Mouse (Mus musculus) midbrain, postnatal 0 days (tissue): ENCODE data around the gene Lrrc8c. TPM values are rescaled to one million over a fixed set of nuclear protein-coding genes. Genes with fewer than 3 reads are reported as not detected.

Source experiments
- ATAC-seq: fragments of 200-750 bp; cut with Nextera tagmentation; 2 replicates; pipeline ENCODE4 v1.8.0; 2017; ENCODE audit warnings: moderate number of reproducible peaks, mild to moderate bottlenecking, moderate TSS enrichment, moderate library complexity; ENCODE audit not compliant: low FRiP score
- DNase-seq: peaks from one replicate; pipeline ENCODE4 v3.0.0-alpha.2; 2015; ENCODE audit warnings: low spot score
- H3K27ac ChIP-seq: fragments of 300-500 bp; sonication (generic); 2 replicates; pipeline ENCODE4 v1.5.1; 2014; ENCODE audit warnings: low read depth, mild to moderate bottlenecking, low read length, mixed read lengths
- H3K27me3 ChIP-seq: fragments of 300-500 bp; sonication (generic); 2 replicates; pipeline ENCODE4 v1.6.1; 2014; ENCODE audit warnings: low read length, control low read depth, mixed read lengths; ENCODE audit not compliant: insufficient read depth
- H3K36me3 ChIP-seq: fragments of 300-500 bp; sonication (generic); 2 replicates; pipeline ENCODE4 v1.6.1; 2014; ENCODE audit warnings: low read length, control low read depth, mixed read lengths; ENCODE audit not compliant: insufficient read depth
- H3K4me1 ChIP-seq: fragments of 300-500 bp; sonication (generic); 2 replicates; pipeline ENCODE4 v1.6.1; 2014; ENCODE audit warnings: mild to moderate bottlenecking, control low read depth, antibody characterized with exemption, low read length, mixed read lengths; ENCODE audit not compliant: insufficient read depth
- H3K4me2 ChIP-seq: fragments of 300-500 bp; sonication (generic); 2 replicates; pipeline ENCODE4 v1.6.1; 2014; ENCODE audit warnings: low read depth, mild to moderate bottlenecking, low read length, mixed read lengths; ENCODE audit not compliant: poor library complexity, severe bottlenecking
- H3K4me3 ChIP-seq: fragments of 300-500 bp; sonication (generic); 2 replicates; pipeline ENCODE4 v1.5.1; 2014; ENCODE audit warnings: low read depth, mild to moderate bottlenecking, low read length, moderate library complexity
- H3K9ac ChIP-seq: fragments of 300-500 bp; sonication (generic); replicated peaks from 2 replicates; pipeline ENCODE4 v1.6.1; 2014; ENCODE audit warnings: mild to moderate bottlenecking, low read length, moderate library complexity, mixed read lengths; ENCODE audit not compliant: poor library complexity, severe bottlenecking
- H3K9me3 ChIP-seq: fragments of 300-500 bp; sonication (generic); 2 replicates; pipeline ENCODE4 v1.6.1; 2016; ENCODE audit warnings: low read length, control low read depth
- CTCF ChIP-seq: IDR thresholded peaks from 2 replicates; pipeline ENCODE4 v1.5.1; 2016; ENCODE audit warnings: antibody characterized with exemption, mild to moderate bottlenecking
- WGBS: fragments of 180-500 bp; shearing (Covaris S2); extraction: QIAGEN DNeasy Blood & Tissue Kit; methylation state at CpG from one replicate; pipeline ENCODE4 v1.1.7; 2014; 5-methylcytosine and 5-hydroxymethylcytosine counted together
- polyA plus RNA-seq: library from polyadenylated mRNA; unstranded; fragments of >200 nt; fragmentation: Nextera tagmentation; extraction: Ambion mirVana; gene quantifications from 2 replicates; pipeline ENCODE4 v1.2.1, GENCODE M21; 2015
- total RNA-seq: library from RNA; depleted of rRNA; stranded (reverse); fragments of >200 nt; gene quantifications from 2 replicates; pipeline ENCODE4 v1.2.3, GENCODE M21; 2014

Gene Lrrc8c
- total and polyA plus RNA-seq, 2 experiments from 2014 or later, result 11.6 to 14.7 TPM

GRCm38 (mm10) chr5:105515532-105515931 is 3.7 kb upstream of the Lrrc8c start:
- 75% methylated on average over 6 of the region's 6 CpGs for WGBS
- Histone ChIP-seq H3K9ac (no peak overlapping the region), H3K27ac (no peak overlapping the region), H3K4me3 (no peak overlapping the region), H3K36me3 (no peaks in the 10 kb centered on the region), H3K4me2 (no peak overlapping the region), H3K27me3 (no peaks in the 10 kb centered on the region), H3K4me1 (peaks cover 5% of the 10 kb centered on the region; the same call in 1 of the 2 replicates), H3K9me3 (no peaks in the 10 kb centered on the region)
- no peak for TF ChIP-seq CTCF
- no peak for DNase-seq
- no peak for ATAC-seq

- no peak overlapping the region for H3K9ac ChIP-seq
- H3K27me3 ChIP-seq, result no peaks in the 10 kb centered on the region
- H3K4me3 ChIP-seq, result no peak overlapping the region
- no peak for TF ChIP-seq CTCF
- H3K4me2 ChIP-seq, result no peak overlapping the region
- WGBS, result 75% methylated on average over 3 of the region's 3 CpGs
- DNase-seq, result no peak
- H3K4me1 ChIP-seq, result peaks cover 5% of the 10 kb centered on the region; the same call in 1 of the 2 replicates
- H3K36me3 ChIP-seq, result no peaks in the 10 kb centered on the region
- no peaks in the 10 kb centered on the region for H3K9me3 ChIP-seq
- no peak for ATAC-seq
- H3K27ac ChIP-seq, result no peak overlapping the region
These were observed 2.9 kb upstream of the Lrrc8c start for GRCm38 (mm10) chr5:105516290-105516689.

DNA sequence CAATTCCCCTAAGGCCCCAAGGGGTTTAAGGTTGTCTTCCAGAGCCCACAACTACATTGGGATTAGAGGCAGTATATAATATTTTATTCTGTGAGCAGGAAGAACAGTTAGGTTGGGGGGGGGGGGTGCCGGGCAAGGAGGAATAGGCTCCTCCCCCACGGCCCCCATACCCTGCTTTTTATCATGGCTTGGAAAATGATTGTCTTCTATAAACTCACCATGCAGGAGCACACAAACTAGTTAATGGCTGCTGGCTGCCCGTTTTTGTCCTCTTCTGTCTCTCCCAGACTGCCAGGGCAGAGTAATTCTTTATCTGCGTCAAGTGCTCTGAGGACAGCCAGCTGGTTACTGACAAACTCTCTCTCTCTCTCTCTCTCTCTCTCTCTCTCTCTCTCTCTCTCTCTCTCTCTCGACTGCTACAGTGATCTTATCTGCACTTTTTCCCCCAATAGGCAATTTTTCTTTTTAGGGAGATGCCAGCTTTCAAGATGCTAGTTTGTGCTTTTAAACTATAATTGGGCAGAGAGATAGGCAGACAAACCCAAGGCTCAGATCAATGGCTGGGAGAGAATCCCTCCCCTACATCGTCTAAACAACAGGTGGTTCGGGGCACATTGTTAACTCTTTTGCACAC is 1.1 kb upstream of the Lrrc8c start:
- no peaks in the 10 kb centered on the region for H3K27me3 ChIP-seq
- peak overlapping the region; percentile 90 for H3K4me2 ChIP-seq
- H3K4me3 ChIP-seq, result peak overlapping the region; percentile 76
- ATAC-seq (no peak), DNase-seq (no peak)
- peaks cover 5% of the 10 kb centered on the region; the same call in 1 of the 2 replicates for H3K4me1 ChIP-seq
- no peaks in the 10 kb centered on the region for H3K36me3 ChIP-seq
- H3K9ac ChIP-seq, result peak overlapping the region; percentile 87; the same call in 1 of the 2 replicates
- no peaks in the 10 kb centered on the region for H3K9me3 ChIP-seq
- H3K27ac ChIP-seq, result no peak overlapping the region
- TF ChIP-seq CTCF, result no peak
- WGBS, result 20% methylated on average over 7 of the region's 7 CpGs

DNA sequence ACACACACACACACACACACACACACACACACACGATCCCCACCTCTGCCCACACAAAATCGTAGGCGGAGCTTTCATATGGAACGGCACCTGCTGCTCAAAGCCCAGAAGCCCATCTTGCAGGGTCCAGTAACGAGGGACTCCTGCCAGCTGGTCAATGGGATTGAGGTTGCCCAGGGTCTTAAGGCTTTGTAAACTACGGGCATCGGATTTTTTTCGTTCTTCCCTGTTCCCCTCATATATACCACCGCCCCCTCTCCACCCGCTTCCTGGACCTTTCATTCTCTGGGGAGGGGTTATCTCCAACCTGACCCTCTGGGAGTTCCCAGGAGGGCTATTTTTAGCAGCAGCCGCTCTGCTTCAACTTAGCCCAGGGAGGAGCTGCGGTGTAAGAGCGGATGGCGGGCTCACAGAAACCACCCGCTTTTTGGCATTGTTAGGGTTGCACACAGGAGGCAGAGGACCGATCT is 527 bp upstream of the Lrrc8c start:
- peak overlapping the region; percentile 76 for H3K4me3 ChIP-seq
- peak; percentile 49; the same call in 1 of the 2 replicates for ATAC-seq
- DNase-seq, result peak; percentile 53
- H3K4me2 ChIP-seq, result peak overlapping the region; percentile 90
- under 1% methylated on average over 16 of the region's 16 CpGs for WGBS
- H3K4me1 ChIP-seq, result peaks cover 5% of the 10 kb centered on the region; the same call in 1 of the 2 replicates
- 0 out of 2 replicates have a peak, but pooled peaks have one; percentile 0 for TF ChIP-seq CTCF
- H3K27ac ChIP-seq, result peak overlapping the region; percentile 72
- no peaks in the 10 kb centered on the region for H3K9me3 ChIP-seq
- peak overlapping the region; percentile 87 for H3K9ac ChIP-seq
- H3K27me3 ChIP-seq, result no peaks in the 10 kb centered on the region
- H3K36me3 ChIP-seq, result no peaks in the 10 kb centered on the region

DNA sequence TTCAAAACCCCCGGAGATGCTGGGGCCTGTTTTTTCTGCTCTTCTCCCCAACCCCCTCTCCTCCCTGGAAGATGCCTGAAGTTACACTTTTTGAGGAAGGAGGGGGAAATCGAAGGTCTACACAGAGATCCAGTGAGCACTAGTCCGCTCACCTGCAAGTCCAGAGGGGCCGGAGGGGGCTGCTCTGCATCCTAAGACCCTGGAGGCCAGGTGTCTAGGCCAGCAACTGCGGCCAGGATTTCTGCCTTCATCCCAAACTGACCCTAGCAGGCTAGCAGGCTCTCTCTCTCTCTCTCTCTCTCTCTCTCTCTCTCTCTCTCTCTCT is 750 bp downstream of the Lrrc8c start:
- no peak overlapping the region for H3K27ac ChIP-seq
- H3K9ac ChIP-seq, result peak overlapping the region; percentile 87
- H3K9me3 ChIP-seq, result no peaks in the 10 kb centered on the region
- peaks cover 5% of the 10 kb centered on the region; the same call in 1 of the 2 replicates for H3K36me3 ChIP-seq
- WGBS, result 2% methylated on average over 5 of the region's 5 CpGs
- H3K27me3 ChIP-seq, result no peaks in the 10 kb centered on the region
- DNase-seq (no peak), ATAC-seq (no peak)
- H3K4me1 ChIP-seq, result peaks cover 5% of the 10 kb centered on the region; the same call in 1 of the 2 replicates
- no peak for TF ChIP-seq CTCF
- peak overlapping the region; percentile 90 for H3K4me2 ChIP-seq
- peak overlapping the region; percentile 76 for H3K4me3 ChIP-seq

DNA sequence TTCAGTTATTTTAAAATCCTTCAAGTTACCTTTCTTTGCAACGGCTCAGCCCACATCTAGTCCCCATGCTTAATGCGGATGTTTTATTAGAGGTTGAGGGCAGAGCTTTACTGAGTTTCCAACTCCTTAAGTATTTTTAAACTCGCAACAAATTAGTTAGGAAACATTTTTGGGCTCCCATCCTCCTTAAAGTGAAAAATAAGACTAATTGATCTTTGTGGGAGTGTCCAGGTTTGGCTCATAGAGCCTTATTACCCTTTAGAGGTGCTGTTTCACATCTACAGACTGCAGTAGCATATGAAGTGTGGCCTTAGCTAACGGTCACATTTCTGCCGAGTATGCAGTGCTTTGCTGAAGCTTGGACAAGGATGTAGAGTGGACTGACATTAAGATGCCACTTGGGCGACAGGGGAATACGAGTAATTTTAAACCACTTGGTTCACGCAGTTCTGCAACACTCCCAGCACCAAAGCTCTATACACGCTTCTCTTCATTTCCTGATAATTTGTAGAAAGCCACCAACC is 1.3 kb downstream of the Lrrc8c start:
- Histone ChIP-seq H3K9ac (peak overlapping the region; percentile 87; the same call in 1 of the 2 replicates), H3K36me3 (peaks cover 6% of the 10 kb centered on the region; the same call in 1 of the 2 replicates), H3K27ac (no peak overlapping the region), H3K4me3 (peak overlapping the region; percentile 76), H3K27me3 (no peaks in the 10 kb centered on the region), H3K9me3 (no peaks in the 10 kb centered on the region), H3K4me1 (peaks cover 5% of the 10 kb centered on the region; the same call in 1 of the 2 replicates), H3K4me2 (peak overlapping the region; percentile 90)
- ATAC-seq (no peak), DNase-seq (no peak)
- WGBS, result 39% methylated on average over 9 of the region's 9 CpGs
- no peak for TF ChIP-seq CTCF
